Mouse (Mus musculus) limb, embryonic 13.5 days (tissue): ENCODE measurements around the gene Cdc14b. TPM values are rescaled to one million over a fixed set of nuclear protein-coding genes. Genes with fewer than 3 reads are reported as not detected.
"Not testable (repeated sequence)": the region's sequence is repeated elsewhere in the genome, so short reads cannot be mapped to it uniquely, and the experiment has no call there.

Source experiments
- ATAC-seq: fragments of 200-750 bp; cut with Nextera tagmentation; 2 replicates; pipeline ENCODE4 v1.8.0; 2017; ENCODE audit warnings: low read depth, moderate number of reproducible peaks, moderate TSS enrichment; ENCODE audit not compliant: low FRiP score
- H3K27ac ChIP-seq: fragments of 300-500 bp; sonication (generic); 2 replicates; pipeline ENCODE4 v1.5.1; 2015; ENCODE audit warnings: inconsistent platforms, mild to moderate bottlenecking, moderate library complexity
- H3K27me3 ChIP-seq: fragments of 300-500 bp; sonication (generic); 2 replicates; pipeline ENCODE4 v1.6.1; 2015; ENCODE audit warnings: mild to moderate bottlenecking, inconsistent platforms
- H3K36me3 ChIP-seq: fragments of 300-500 bp; sonication (generic); 2 replicates; pipeline ENCODE4 v1.6.1; 2015; ENCODE audit warnings: inconsistent platforms, mild to moderate bottlenecking, moderate library complexity
- H3K4me1 ChIP-seq: fragments of 300-500 bp; sonication (generic); 2 replicates; pipeline ENCODE4 v1.6.1; 2015; ENCODE audit warnings: inconsistent platforms
- H3K4me2 ChIP-seq: fragments of 300-500 bp; sonication (generic); replicated peaks from 2 replicates; pipeline ENCODE4 v1.6.1; 2015; ENCODE audit warnings: inconsistent platforms, mild to moderate bottlenecking, moderate library complexity
- H3K4me3 ChIP-seq: fragments of 300-500 bp; sonication (generic); 2 replicates; pipeline ENCODE4 v1.5.1; 2015; ENCODE audit warnings: moderate library complexity, mild to moderate bottlenecking, inconsistent platforms
- H3K9ac ChIP-seq: fragments of 300-500 bp; sonication (generic); 2 replicates; pipeline ENCODE4 v1.6.1; 2015; ENCODE audit warnings: mild to moderate bottlenecking, inconsistent platforms
- H3K9me3 ChIP-seq: fragments of 300-500 bp; sonication (generic); 2 replicates; pipeline ENCODE4 v1.6.1; 2016; ENCODE audit warnings: inconsistent platforms
- WGBS: fragments of 180-500 bp; shearing (Covaris S2); methylation state at CpG from one replicate; pipeline ENCODE4 v1.1.7; 2015; 5-methylcytosine and 5-hydroxymethylcytosine counted together
- polyA plus RNA-seq: library from polyadenylated mRNA; unstranded; fragments of >200 nt; fragmentation: Nextera tagmentation; extraction: Ambion mirVana; gene quantifications from 2 replicates; pipeline ENCODE4 v1.2.1, GENCODE M21; 2015

The Cdc14b gene
- polyA plus RNA-seq, 1 experiment from 2014 or later: 22.0 TPM

DNA sequence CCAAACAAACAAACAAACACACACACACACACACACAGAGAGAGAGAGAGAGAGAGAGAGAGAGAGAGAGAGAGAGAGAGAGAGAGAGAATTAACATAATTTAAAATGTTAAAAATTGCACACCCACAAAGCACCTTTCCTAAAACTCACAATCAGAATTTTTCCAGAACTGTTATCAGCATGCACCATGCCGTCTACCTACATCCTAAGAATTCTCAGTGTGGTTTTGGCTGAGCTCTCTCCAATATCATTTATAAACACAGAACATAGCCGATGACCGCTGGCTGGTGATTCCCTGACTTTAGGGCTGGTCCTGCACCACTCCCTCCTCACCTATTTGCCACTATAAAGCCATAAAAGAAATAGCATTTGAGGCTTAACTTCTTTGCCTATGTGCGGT is 6.7 kb downstream of the Cdc14b start:
- Histone ChIP-seq H3K27me3 (no peaks in the 10 kb centered on the region), H3K27ac (no peak overlapping the region), H3K4me1 (peaks cover 4% of the 10 kb centered on the region), H3K4me2 (no peak overlapping the region), H3K9me3 (peaks cover 3% of the 10 kb centered on the region; the same call in 1 of the 2 replicates), H3K9ac (no peak overlapping the region), H3K4me3 (no peak overlapping the region), H3K36me3 (no peaks in the 10 kb centered on the region)
- no peak for ATAC-seq
- WGBS: 54% methylated on average over 4 of the region's 4 CpGs

DNA sequence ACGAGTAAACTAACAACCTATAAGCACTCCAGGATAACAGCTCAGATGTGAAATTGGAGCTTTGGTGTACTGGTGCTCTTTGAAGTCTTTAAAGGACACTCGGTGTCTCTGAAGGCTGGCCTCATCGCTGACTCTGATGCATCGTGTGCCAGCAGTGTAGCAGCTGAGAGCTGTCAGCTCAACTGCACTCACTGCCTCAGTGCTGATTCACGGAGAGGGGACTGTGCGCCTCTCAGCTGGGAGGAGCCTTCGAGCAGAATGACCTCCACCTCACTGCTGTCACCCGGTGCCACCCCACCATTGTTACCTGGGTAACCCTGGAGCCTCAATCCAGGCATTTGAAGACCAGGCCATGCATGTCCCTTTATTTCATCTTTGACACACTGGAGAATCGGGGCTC is 7.9 kb downstream of the Cdc14b start:
- WGBS: 20% methylated on average over 9 of the region's 9 CpGs
- H3K9me3 ChIP-seq: peaks cover 3% of the 10 kb centered on the region; the same call in 1 of the 2 replicates
- no peak overlapping the region for H3K4me3 ChIP-seq
- H3K4me1 ChIP-seq: no peaks in the 10 kb centered on the region
- no peak overlapping the region for H3K4me2 ChIP-seq
- H3K27ac ChIP-seq: no peak overlapping the region
- H3K9ac ChIP-seq: no peak overlapping the region
- H3K36me3 ChIP-seq: no peaks in the 10 kb centered on the region
- no peak for ATAC-seq
- no peaks in the 10 kb centered on the region for H3K27me3 ChIP-seq

DNA sequence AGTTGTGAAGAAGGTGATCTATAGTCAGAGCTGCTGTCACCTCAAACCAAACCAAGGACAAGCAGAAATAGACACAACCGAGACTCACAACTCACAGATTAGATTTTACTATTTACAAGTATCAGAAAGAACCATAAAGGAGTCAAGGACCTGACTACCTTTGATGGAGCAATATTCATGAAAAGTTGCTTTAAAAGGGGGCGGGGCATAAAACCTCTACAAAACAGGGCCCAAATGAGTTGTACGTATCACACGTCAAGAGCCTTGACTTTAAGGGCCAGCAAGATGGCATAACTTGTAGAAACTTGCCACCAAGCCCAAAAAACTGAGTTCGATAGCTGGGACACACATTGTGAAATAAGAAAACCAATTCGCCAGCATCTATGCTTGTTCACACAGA is 10.5 kb downstream of the Cdc14b start:
- Histone ChIP-seq H3K9ac (no peak overlapping the region), H3K9me3 (peaks cover 3% of the 10 kb centered on the region), H3K27ac (no peak overlapping the region), H3K4me2 (no peak overlapping the region), H3K36me3 (no peaks in the 10 kb centered on the region), H3K4me3 (no peak overlapping the region), H3K4me1 (no peaks in the 10 kb centered on the region), H3K27me3 (no peaks in the 10 kb centered on the region)
- 87% methylated on average over 6 of the region's 6 CpGs for WGBS
- ATAC-seq: no peak

DNA sequence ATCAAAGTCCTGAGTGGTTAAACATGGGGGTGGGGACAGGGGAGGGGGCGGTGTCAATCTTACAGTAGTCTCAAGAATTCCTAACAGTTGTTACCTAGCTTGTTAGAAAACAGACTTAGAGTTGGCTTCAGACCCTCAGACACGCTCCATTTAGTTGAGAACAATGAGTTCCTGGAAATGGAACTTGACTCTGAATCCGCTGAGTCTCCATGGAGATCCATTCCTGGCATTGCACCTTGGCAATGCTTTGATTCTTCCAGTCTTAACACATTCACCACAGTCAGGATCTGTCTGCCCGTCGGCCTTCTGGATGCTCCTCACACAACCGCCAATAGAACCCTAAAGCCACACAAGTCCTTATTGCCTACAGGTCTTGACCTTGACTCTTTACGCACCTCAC is 15.2 kb downstream of the Cdc14b start:
- H3K9me3 ChIP-seq: no peaks in the 10 kb centered on the region; the same call in 1 of the 2 replicates
- 90% methylated on average over 7 of the region's 7 CpGs for whole genome bisulfite sequencing

DNA sequence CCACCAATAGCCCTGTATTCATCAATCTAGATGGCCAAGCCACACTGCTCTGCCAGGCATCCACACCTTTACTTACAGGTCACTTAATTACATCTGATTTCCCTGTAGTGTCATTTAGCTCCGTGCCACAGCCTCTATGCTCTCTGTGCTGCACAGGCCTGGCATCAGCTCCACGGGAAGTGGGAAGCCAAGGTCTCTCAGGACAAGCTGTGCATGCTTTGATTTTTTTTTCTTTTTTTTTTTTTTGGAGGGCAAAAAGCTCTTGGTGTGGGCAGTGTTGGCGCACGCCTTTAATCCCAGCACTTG is 16.6 kb downstream of the Cdc14b start:
- Histone ChIP-seq H3K4me3 (no peak overlapping the region), H3K27me3 (no peaks in the 10 kb centered on the region), H3K9me3 (no peaks in the 10 kb centered on the region; the same call in 1 of the 2 replicates), H3K4me1 (peaks cover 13% of the 10 kb centered on the region), H3K4me2 (no peak overlapping the region), H3K27ac (no peak overlapping the region), H3K36me3 (no peaks in the 10 kb centered on the region), H3K9ac (no peak overlapping the region; the same call in 1 of the 2 replicates)
- no peak for ATAC-seq
- 51% methylated on average over 4 of the region's 4 CpGs for WGBS

More for the DNA sequence above, 15.2 kb downstream of the Cdc14b start:
- Histone ChIP-seq H3K9ac (no peak overlapping the region), H3K27ac (no peak overlapping the region), H3K4me3 (no peak overlapping the region), H3K36me3 (no peaks in the 10 kb centered on the region), H3K4me1 (peaks cover 13% of the 10 kb centered on the region), H3K4me2 (no peak overlapping the region), H3K27me3 (no peaks in the 10 kb centered on the region)
- ATAC-seq: no peak

DNA sequence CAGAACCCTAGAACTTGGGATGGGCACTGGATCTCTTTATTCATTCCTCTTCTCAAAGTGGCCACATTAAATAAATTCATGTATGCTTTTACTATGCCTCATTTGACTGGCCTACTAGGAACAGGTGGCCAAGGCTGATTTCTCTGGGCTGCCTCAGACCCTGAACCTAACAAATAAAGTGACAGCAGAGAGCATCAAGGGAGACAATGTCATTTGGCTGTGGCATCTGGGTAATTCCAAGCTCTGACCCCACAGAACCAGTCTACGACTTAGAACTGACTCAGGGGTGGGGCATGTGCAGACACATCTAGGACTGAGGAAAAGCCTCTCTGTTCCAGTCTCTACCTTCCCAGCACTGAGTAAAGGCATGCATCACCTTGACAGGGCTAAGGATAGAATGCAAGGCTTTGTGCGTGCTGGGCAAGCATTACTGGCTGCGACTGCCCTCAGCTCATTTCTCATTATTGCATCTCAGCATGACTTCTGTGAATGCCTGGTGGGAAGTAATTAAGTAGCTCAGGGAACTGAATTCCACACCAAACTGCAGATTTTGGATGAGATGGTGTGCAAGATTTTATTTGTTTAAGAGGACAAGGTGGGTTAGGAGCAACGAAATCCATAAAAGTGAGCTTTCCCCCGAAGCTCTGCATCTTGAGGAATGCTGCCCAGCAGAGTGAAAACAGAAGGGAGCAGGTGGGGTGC is 17.1 kb downstream of the Cdc14b start:
- Histone ChIP-seq H3K9ac (no peak overlapping the region; the same call in 1 of the 2 replicates), H3K4me3 (no peak overlapping the region)
- 9% methylated on average over 5 of the region's 5 CpGs for WGBS

DNA sequence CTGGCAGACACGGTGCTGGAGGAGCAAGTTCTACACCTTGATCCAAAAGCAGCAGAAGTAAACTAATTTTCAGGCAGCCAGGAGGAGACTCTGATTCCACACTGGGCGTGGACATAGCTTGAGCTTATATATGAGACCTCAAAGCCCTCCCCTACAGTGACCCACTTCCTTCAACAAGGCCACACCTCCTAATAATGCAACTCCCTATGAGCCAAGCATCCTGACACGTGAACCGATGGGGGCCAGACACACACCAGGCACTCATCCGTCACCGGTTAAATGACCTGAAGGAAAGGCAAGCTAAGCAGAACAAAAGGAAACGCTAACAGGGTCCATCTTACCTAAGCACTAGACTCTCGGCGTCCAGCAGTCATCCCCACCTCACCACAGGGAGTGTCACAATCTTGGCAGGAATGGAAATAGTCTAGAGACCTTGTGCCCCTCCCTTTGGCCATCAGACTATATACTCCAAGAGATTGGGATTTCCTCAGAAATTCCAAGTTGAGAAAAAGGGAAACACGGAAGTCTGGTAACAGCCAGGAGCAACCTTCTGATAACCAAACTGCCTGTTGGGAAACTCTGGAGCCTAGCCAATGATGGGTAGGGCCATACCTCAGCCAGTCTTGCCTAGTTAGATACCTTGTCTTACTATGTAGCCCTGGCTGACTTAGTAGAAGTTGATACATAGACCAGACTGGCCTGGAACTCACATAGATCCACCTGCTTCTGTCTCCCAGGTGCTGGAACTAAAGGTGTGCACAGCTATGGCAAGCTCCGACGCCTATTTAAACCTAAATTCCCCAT is 17.9 kb downstream of the Cdc14b start:
- Histone ChIP-seq H3K4me1 (peaks cover 13% of the 10 kb centered on the region), H3K9me3 (no peaks in the 10 kb centered on the region; the same call in 1 of the 2 replicates), H3K27me3 (no peaks in the 10 kb centered on the region), H3K27ac (no peak overlapping the region), H3K4me3 (no peak overlapping the region), H3K36me3 (no peaks in the 10 kb centered on the region), H3K9ac (no peak overlapping the region), H3K4me2 (no peak overlapping the region)
- ATAC-seq: no peak
- 73% methylated on average over 12 of the region's 12 CpGs for WGBS

More for the DNA sequence above, 17.1 kb downstream of the Cdc14b start:
- no peaks in the 10 kb centered on the region; the same call in 1 of the 2 replicates for H3K9me3 ChIP-seq
- peaks cover 13% of the 10 kb centered on the region for H3K4me1 ChIP-seq
- H3K27ac ChIP-seq: no peak overlapping the region
- no peaks in the 10 kb centered on the region for H3K27me3 ChIP-seq
- H3K4me2 ChIP-seq: no peak overlapping the region
- no peaks in the 10 kb centered on the region for H3K36me3 ChIP-seq
- no peak for ATAC-seq

DNA sequence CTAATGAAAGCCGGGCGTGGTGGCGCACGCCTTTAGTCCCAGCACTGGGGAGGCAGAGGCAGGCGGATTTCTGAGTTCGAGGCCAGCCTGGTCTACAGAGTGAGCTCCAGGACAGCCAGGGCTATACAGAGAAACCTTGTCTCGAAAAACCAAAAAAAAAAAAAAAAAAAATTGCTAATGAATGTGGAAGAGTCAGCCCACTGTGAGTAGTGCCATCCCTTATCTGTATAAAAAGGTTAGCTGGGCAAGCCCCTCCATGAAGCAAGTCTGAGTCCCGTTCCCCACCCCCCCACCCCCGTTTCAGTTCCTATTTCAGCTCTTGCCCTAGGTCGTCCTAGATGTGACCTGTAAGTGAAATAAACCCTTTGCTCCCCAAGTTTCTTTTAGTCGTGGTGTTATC is 20.9 kb downstream of the Cdc14b start:
- not testable (repeated sequence) for H3K9me3 ChIP-seq, H3K36me3 ChIP-seq, H3K4me2 ChIP-seq, H3K9ac ChIP-seq, H3K4me3 ChIP-seq, H3K27me3 ChIP-seq, H3K27ac ChIP-seq, ATAC-seq
- peaks cover 13% of the 10 kb centered on the region for H3K4me1 ChIP-seq
- WGBS: 81% methylated on average over 11 of the region's 11 CpGs

DNA sequence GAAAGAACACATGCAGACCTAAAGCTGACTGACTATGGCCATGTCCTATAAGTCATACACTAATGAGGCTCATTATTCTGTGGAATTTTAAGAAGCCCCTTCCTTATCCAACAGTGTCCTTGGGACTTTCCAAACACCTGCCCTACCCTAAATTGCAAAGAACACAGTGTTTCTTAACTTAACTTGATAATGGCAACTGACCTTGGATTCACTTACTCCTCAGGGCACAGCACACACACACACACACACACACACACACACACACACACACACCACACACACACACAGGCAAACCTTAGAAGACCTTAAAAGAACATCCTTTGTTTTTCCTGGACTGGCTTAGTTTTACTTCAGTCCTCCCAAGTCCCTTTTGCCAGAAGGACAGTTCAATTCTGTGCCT is 21.4 kb downstream of the Cdc14b start:
- Histone ChIP-seq H3K36me3 (no peaks in the 10 kb centered on the region), H3K4me1 (peaks cover 18% of the 10 kb centered on the region), H3K27me3 (no peaks in the 10 kb centered on the region), H3K4me2 (no peak overlapping the region), H3K27ac (no peak overlapping the region), H3K4me3 (no peak overlapping the region), H3K9ac (no peak overlapping the region), H3K9me3 (no peaks in the 10 kb centered on the region)
- no peak for ATAC-seq

DNA sequence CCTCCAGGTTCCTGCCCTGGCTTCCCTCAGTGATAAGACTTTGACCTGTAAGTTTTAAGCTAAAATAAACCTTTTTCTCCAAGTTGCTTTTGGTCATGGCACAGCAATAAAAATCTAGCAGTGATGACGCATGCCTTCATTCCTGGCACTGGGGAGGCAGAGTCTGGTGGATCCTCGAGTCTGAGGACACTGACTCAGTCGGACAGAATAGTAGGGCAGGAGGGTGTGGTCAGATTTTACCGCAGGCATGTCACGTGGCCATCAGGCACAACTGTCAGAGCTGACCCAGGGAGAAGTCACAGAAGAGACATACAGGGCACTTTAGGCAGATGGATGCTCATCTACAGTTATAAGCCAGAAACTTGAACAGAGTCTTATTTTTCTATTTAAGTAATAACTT is 22.9 kb downstream of the Cdc14b start:
- Histone ChIP-seq H3K4me2 (no peak overlapping the region), H3K4me3 (no peak overlapping the region)

DNA sequence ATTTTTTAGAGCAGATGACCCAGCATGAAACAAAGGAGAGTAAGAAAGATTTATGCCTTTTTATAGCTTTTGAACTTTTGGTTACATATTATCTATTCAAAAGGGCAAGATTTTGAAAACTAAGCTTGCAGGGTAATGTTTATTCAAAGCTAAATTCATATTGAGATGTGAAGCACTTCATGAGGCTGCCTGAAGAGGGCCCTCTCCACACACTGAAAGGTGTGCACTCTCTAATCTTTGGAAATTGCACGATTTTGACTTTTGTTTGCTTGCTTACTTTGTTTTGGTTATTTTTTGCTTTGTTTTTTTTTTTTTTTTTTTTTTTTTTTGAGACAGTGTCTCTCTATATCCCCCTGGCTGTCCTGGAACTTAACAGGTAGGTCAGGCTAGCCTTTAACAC is 24.7 kb downstream of the Cdc14b start:
- Histone ChIP-seq H3K4me2 (no peak overlapping the region), H3K9ac (no peak overlapping the region), H3K27ac (no peak overlapping the region), H3K36me3 (no peaks in the 10 kb centered on the region), H3K27me3 (no peaks in the 10 kb centered on the region), H3K9me3 (no peaks in the 10 kb centered on the region), H3K4me3 (no peak overlapping the region), H3K4me1 (peaks cover 13% of the 10 kb centered on the region; the same call in 1 of the 2 replicates)
- WGBS: 36% methylated on average over 1 of the region's 1 CpGs
- no peak for ATAC-seq

More for the DNA sequence above, 22.9 kb downstream of the Cdc14b start:
- no peak for ATAC-seq
- no peaks in the 10 kb centered on the region for H3K27me3 ChIP-seq
- H3K36me3 ChIP-seq: no peaks in the 10 kb centered on the region
- WGBS: 73% methylated on average over 5 of the region's 5 CpGs
- no peak overlapping the region for H3K9ac ChIP-seq
- no peak overlapping the region for H3K27ac ChIP-seq
- no peaks in the 10 kb centered on the region for H3K9me3 ChIP-seq
- peaks cover 13% of the 10 kb centered on the region; the same call in 1 of the 2 replicates for H3K4me1 ChIP-seq

DNA sequence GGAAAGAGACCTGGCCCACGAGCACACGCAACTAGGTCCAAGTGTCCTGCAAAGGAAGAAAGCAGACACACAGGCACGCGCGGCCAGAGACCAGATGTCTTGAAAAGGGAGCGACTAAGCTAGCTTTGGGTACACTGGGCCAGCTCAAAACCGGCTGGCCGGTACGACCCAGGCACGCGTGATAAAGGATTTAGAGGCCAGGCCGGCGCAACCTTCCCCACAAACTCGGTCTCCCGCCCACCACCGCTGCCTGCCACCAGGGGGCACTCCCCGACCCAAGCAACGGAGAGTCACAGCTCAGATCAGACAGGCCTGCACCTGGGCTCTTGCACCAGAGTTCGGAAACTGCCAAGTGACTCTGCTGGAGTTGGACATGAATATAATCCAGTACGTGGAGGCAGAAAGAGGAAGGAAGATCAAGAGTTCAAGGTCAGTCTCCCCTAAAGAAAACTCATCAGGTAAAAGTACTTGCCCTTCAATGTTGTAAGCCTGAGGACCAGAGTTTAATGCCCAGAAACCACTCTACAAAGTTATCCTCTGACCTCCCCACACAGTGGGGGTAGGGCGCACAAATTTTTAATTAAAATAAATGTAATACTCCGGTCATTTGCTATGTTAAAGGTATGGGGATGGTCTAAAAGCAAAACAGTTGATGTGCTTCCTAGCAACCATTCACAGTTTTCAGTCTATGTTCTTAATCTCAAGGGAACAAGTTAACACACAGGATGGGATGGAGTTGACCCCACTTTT is 26.1 kb downstream of the Cdc14b start:
- Histone ChIP-seq H3K27me3 (no peaks in the 10 kb centered on the region), H3K27ac (no peak overlapping the region), H3K4me1 (peaks cover 13% of the 10 kb centered on the region; the same call in 1 of the 2 replicates), H3K4me2 (peak overlapping the region; percentile 93), H3K9ac (peak overlapping the region; percentile 75), H3K36me3 (no peaks in the 10 kb centered on the region), H3K9me3 (no peaks in the 10 kb centered on the region), H3K4me3 (peak overlapping the region; percentile 60)
- ATAC-seq: peak; percentile 87
- 7% methylated on average over 22 of the region's 22 CpGs for WGBS
